Mouse (Mus musculus): ENCODE measurements around the gene Rad51b.

The Rad51b gene

DNA sequence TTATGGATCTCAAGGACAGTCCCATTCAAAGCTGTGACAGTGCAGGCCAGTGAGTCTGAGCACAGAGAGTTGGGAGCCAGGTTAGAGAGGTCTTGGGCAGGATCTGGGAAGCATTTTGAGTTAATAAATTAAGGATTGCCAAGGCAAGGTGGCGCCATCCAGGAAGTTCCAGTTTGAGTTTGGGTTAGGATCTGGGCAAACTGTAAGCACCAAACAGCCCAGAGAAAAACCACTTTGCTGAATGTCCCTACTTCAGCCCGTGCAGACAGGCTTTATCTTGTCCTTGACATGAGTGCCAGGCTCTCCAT, 563.1 kb downstream of the Rad51b start:
- DNase-seq (ENCODE audit: low spot score in 2 of 2): no peak
